Mouse (Mus musculus): ENCODE measurements around the gene Cep57l1. TPM values are rescaled to one million over a fixed set of nuclear protein-coding genes. Genes with fewer than 3 reads are reported as not detected.

Gene Cep57l1
- polyA plus RNA-seq, 1 experiment from 2014 or later = 24.9 TPM

DNA sequence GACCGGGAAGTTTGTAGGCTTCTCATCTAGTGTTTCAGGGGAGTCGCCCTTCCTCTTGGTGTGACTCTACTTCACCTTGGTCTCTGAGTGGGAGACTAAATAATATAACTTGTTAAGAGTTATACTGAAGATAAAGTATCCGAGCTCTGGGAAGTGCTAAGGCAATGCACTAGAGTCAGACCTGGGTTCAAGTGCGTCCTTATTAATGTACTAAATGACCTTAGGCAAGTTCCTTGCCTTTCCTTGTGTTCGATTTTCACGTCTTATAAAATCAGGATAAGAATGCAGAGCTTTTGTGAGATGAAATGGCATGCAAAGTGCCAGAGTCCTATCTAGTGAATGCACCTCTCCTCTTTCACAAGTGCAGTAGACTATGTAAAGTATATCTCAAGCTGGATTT lies 2.9 kb upstream of the Cep57l1 start:
- no peak for ATAC-seq (ENCODE audit: low FRiP score, low read depth)
- H3K4me2 ChIP-seq (replicated peaks) = peak overlapping the region; percentile 87
- no peak overlapping the region for H3K27ac ChIP-seq
- no peaks in the 10 kb centered on the region for H3K27me3 ChIP-seq
- H3K9ac ChIP-seq = no peak overlapping the region
- WGBS = 79% methylated on average over 6 of the region's 6 CpGs
- H3K4me3 ChIP-seq = peak overlapping the region; percentile 68
- no peaks in the 10 kb centered on the region for H3K36me3 ChIP-seq
- no peaks in the 10 kb centered on the region for H3K9me3 ChIP-seq
- H3K4me1 ChIP-seq = peaks cover 24% of the 10 kb centered on the region

GRCm38 (mm10) chr10:41810564-41811455 lies 1.1 kb upstream of the Cep57l1 start:
- Histone ChIP-seq H3K4me2 (replicated peaks) (peak overlapping the region; percentile 87), H3K9ac (peak overlapping the region; percentile 76), H3K36me3 (no peaks in the 10 kb centered on the region), H3K27ac (peak overlapping the region; percentile 94), H3K27me3 (no peaks in the 10 kb centered on the region), H3K4me1 (peaks cover 24% of the 10 kb centered on the region), H3K4me3 (peak overlapping the region; percentile 68), H3K9me3 (no peaks in the 10 kb centered on the region)
- WGBS = under 1% methylated on average over 36 of the region's 36 CpGs
- ATAC-seq (ENCODE audit: low FRiP score, low read depth) = no peak; the same call in 1 of the 2 replicates

DNA sequence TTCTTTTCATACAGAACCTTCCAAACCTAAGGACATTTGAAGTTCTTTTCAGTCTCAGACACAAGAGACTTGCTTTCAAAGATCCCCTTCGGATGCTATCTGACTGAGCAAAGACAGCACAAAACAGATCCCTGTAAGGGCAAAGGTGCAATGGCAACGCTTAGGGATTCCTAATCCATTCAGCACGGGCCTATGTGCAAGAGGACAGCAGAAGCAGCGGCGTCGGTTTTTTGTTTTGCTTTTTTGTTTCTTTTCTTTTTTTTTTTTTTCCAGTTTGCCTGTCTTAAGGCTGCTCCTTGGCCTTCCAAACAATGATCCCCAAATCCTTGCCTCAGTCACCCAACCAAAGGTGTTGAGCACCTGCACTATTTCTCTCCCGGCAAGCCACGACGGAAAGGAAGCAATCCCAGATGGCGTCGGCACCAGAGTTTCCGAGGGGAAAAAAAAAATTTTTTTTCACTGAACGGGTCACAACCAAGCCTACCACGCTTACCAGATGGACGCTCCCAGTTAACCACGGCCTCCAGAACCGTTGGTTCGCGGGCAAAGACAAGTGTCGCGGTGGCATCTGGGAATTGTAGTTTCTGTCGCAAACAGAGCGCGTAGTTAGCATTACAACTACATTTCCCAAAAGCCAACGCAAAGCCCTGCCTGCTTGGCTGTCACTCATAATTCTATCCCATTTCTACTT lies 446 bp downstream of the Cep57l1 start:
- H3K9me3 ChIP-seq = no peaks in the 10 kb centered on the region
- peak overlapping the region; percentile 68 for H3K4me3 ChIP-seq
- H3K27me3 ChIP-seq = no peaks in the 10 kb centered on the region
- WGBS = 3% methylated on average over 25 of the region's 25 CpGs
- peak overlapping the region; percentile 94 for H3K27ac ChIP-seq
- peak; percentile 82 for ATAC-seq (ENCODE audit: low FRiP score, low read depth)
- H3K4me2 ChIP-seq (replicated peaks) = peak overlapping the region; percentile 87
- peaks cover 24% of the 10 kb centered on the region for H3K4me1 ChIP-seq
- peak overlapping the region; percentile 76 for H3K9ac ChIP-seq
- H3K36me3 ChIP-seq = no peaks in the 10 kb centered on the region

DNA sequence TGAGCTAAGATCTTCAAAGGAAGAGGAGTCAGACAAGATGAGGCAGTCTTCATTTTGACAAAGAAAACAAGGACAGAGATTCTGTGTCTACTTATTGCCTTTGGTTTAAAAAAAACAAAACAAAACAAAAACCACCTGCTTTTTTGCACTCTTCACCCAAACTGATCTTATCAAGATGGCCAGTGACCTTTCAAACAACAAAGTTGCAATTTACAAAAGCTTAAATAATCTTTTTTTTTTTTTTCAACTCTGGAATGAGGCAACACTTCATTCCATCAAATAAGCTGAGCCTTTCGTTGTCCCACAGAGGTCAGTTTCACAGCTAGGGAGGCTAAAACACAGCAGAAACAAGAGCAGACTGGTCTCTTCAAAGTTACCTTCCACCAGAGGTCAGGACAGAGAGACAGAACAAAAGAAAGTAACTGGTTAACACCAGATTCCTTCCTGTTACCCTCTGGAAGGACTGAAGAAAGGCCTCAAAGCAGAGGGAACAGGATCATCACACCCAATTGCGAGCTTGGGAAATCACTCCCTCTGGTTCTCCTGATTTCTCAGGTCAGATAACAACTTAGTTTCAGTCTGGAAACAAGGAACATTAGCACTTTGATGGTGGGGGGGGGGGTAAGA lies 3.8 kb downstream of the Cep57l1 start:
- no peak for ATAC-seq (ENCODE audit: low FRiP score, low read depth)
- Histone ChIP-seq H3K9me3 (peaks cover 24% of the 10 kb centered on the region; the same call in 1 of the 2 replicates), H3K9ac (no peak overlapping the region), H3K27me3 (no peaks in the 10 kb centered on the region), H3K4me2 (replicated peaks) (no peak overlapping the region), H3K4me3 (no peak overlapping the region), H3K36me3 (peaks cover 25% of the 10 kb centered on the region), H3K27ac (no peak overlapping the region), H3K4me1 (no peaks in the 10 kb centered on the region)
- 71% methylated on average over 2 of the region's 2 CpGs for WGBS

GRCm38 (mm10) chr10:41804711-41805110 lies 5.0 kb downstream of the Cep57l1 start:
- peaks cover 37% of the 10 kb centered on the region for H3K36me3 ChIP-seq
- no peak overlapping the region for H3K27ac ChIP-seq
- ATAC-seq (ENCODE audit: low FRiP score, low read depth) = no peak
- no peak overlapping the region for H3K4me2 ChIP-seq (replicated peaks)
- H3K4me1 ChIP-seq = no peaks in the 10 kb centered on the region
- WGBS = 83% methylated on average over 3 of the region's 3 CpGs
- peaks cover 31% of the 10 kb centered on the region; the same call in 1 of the 2 replicates for H3K9me3 ChIP-seq
- H3K27me3 ChIP-seq = no peaks in the 10 kb centered on the region
- no peak overlapping the region for H3K9ac ChIP-seq
- H3K4me3 ChIP-seq = no peak overlapping the region

GRCm38 (mm10) chr10:41803467-41803866 lies 6.2 kb downstream of the Cep57l1 start:
- no peaks in the 10 kb centered on the region for H3K4me1 ChIP-seq
- no peak for ATAC-seq (ENCODE audit: low FRiP score, low read depth)
- no peak overlapping the region for H3K4me3 ChIP-seq
- peaks cover 31% of the 10 kb centered on the region; the same call in 1 of the 2 replicates for H3K9me3 ChIP-seq
- H3K27me3 ChIP-seq = no peaks in the 10 kb centered on the region
- 96% methylated on average over 8 of the region's 8 CpGs for WGBS
- H3K36me3 ChIP-seq = peaks cover 46% of the 10 kb centered on the region
- H3K4me2 ChIP-seq (replicated peaks) = no peak overlapping the region
- no peak overlapping the region for H3K27ac ChIP-seq
- H3K9ac ChIP-seq = no peak overlapping the region

GRCm38 (mm10) chr10:41797253-41797652 lies 12.4 kb downstream of the Cep57l1 start:
- Histone ChIP-seq H3K9ac (no peak overlapping the region), H3K27ac (no peak overlapping the region), H3K4me1 (no peaks in the 10 kb centered on the region), H3K9me3 (peaks cover 34% of the 10 kb centered on the region; the same call in 1 of the 2 replicates), H3K4me2 (replicated peaks) (no peak overlapping the region), H3K4me3 (no peak overlapping the region), H3K36me3 (peaks cover 56% of the 10 kb centered on the region), H3K27me3 (no peaks in the 10 kb centered on the region)
- ATAC-seq (ENCODE audit: low FRiP score, low read depth) = no peak
- WGBS = 98% methylated on average over 8 of the region's 8 CpGs

DNA sequence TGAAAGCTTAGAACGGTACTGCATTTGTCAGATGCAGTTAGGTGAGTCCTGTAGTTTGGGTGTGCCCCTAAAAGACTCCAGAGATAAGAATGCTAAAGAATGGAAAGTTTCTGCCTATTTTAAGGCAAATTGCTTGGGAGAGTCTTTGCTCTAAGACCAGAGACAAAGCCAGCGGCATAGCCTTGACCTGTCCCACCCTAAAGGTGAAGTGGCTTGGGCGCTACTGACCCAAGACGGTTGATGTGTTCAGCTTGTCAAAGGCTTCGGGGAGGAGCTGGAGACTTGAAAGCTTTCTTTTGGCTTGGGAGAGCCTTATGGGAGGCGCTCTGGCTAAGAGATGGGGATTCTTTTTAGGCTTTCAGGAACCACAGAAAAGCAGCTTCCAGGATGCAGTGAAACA lies 17.3 kb downstream of the Cep57l1 start:
- Histone ChIP-seq H3K4me1 (no peaks in the 10 kb centered on the region), H3K36me3 (peaks cover 17% of the 10 kb centered on the region), H3K27me3 (no peaks in the 10 kb centered on the region), H3K9ac (no peak overlapping the region), H3K9me3 (peaks cover 8% of the 10 kb centered on the region; the same call in 1 of the 2 replicates), H3K4me2 (replicated peaks) (no peak overlapping the region), H3K4me3 (no peak overlapping the region), H3K27ac (no peak overlapping the region)
- WGBS = 95% methylated on average over 6 of the region's 6 CpGs
- ATAC-seq (ENCODE audit: low FRiP score, low read depth) = no peak

DNA sequence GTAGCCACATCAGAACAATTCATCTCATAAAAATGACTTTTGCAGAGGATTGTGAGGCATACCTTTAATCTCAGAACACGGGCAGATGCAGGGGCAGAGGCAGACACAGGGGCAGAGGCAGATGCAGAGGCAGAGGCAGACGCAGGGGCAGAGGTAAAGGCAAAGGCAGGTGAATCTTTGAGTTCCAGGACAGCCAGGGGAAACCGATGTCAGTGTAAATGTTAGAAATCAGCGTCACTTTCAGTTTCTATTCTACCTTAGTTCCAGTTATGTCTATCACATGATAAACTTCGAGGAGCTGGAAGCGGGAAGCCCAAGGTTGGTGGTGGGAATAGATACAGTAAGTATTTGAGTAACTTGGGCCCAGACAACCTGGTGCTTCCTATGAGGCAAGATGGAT lies 42.4 kb downstream of the Cep57l1 start:
- H3K9me3 ChIP-seq = no peaks in the 10 kb centered on the region
- no peaks in the 10 kb centered on the region for H3K27me3 ChIP-seq
- H3K4me2 ChIP-seq (replicated peaks) = no peak overlapping the region
- no peaks in the 10 kb centered on the region for H3K36me3 ChIP-seq
- no peak overlapping the region for H3K27ac ChIP-seq
- no peak for ATAC-seq (ENCODE audit: low FRiP score, low read depth)
- 92% methylated on average over 6 of the region's 6 CpGs for WGBS
- no peak overlapping the region for H3K9ac ChIP-seq
- H3K4me3 ChIP-seq = no peak overlapping the region
- H3K4me1 ChIP-seq = no peaks in the 10 kb centered on the region

- Histone ChIP-seq H3K9ac (no peak overlapping the region), H3K4me2 (replicated peaks) (no peak overlapping the region)
- WGBS = 71% methylated on average over 4 of the region's 4 CpGs
These were observed 43.4 kb downstream of the Cep57l1 start for GRCm38 (mm10) chr10:41766280-41766679.

GRCm38 (mm10) chr10:41765586-41765985 lies 44.1 kb downstream of the Cep57l1 start:
- H3K9ac ChIP-seq = no peak overlapping the region
- no peaks in the 10 kb centered on the region for H3K9me3 ChIP-seq
- H3K4me3 ChIP-seq = no peak overlapping the region
- no peaks in the 10 kb centered on the region for H3K36me3 ChIP-seq
- H3K27me3 ChIP-seq = no peaks in the 10 kb centered on the region
- 93% methylated on average over 4 of the region's 4 CpGs for WGBS
- H3K4me2 ChIP-seq (replicated peaks) = no peak overlapping the region
- no peaks in the 10 kb centered on the region for H3K4me1 ChIP-seq
- no peak for ATAC-seq (ENCODE audit: low FRiP score, low read depth)
- no peak overlapping the region for H3K27ac ChIP-seq

More at GRCm38 (mm10) chr10:41766280-41766679, 43.4 kb downstream of the Cep57l1 start:
- Histone ChIP-seq H3K36me3 (no peaks in the 10 kb centered on the region), H3K9me3 (no peaks in the 10 kb centered on the region), H3K4me1 (no peaks in the 10 kb centered on the region), H3K27me3 (no peaks in the 10 kb centered on the region), H3K4me3 (no peak overlapping the region), H3K27ac (no peak overlapping the region)
- ATAC-seq (ENCODE audit: low FRiP score, low read depth) = no peak
